Mouse (Mus musculus) embryonic facial prominence, embryonic 10.5 days (tissue): ENCODE results near the gene Scn8a. TPM values are rescaled to one million over a fixed set of nuclear protein-coding genes. Genes with fewer than 3 reads are reported as not detected.
A peak's percentile ranks its signal among the peaks of the same experiment; 100 is the strongest.
"Not testable (repeated sequence)": the region's sequence is repeated elsewhere in the genome, so short reads cannot be mapped to it uniquely, and the experiment has no call there.

Source experiments
- DNase-seq: peaks from one replicate; pipeline ENCODE4 v3.0.0-alpha.2; 2017; ENCODE audit warnings: low spot score
- H3K27ac ChIP-seq: fragments of 300-500 bp; sonication (generic); replicated peaks from 2 replicates; pipeline ENCODE4 v1.5.1; 2016; ENCODE audit warnings: mild to moderate bottlenecking
- H3K27me3 ChIP-seq: fragments of 300-500 bp; sonication (generic); replicated peaks from 2 replicates; pipeline ENCODE4 v1.6.1; 2016; ENCODE audit warnings: low read depth, mild to moderate bottlenecking; ENCODE audit not compliant: poor library complexity, severe bottlenecking
- H3K36me3 ChIP-seq: fragments of 300-500 bp; sonication (generic); replicated peaks from 2 replicates; pipeline ENCODE4 v1.6.1; 2016; ENCODE audit warnings: mild to moderate bottlenecking, moderate library complexity
- H3K4me1 ChIP-seq: fragments of 300-500 bp; sonication (generic); 2 replicates; pipeline ENCODE4 v1.6.1; 2016
- H3K4me3 ChIP-seq: fragments of 300-500 bp; sonication (generic); 2 replicates; pipeline ENCODE4 v1.5.1; 2016; ENCODE audit warnings: mild to moderate bottlenecking, moderate library complexity
- H3K9me3 ChIP-seq: fragments of 300-500 bp; sonication (generic); 2 replicates; pipeline ENCODE4 v1.6.1; 2016; ENCODE audit warnings: mild to moderate bottlenecking
- WGBS: fragments of 180-500 bp; shearing (Covaris S2); methylation state at CpG from one replicate; pipeline ENCODE4 v1.1.7; 2016; 5-methylcytosine and 5-hydroxymethylcytosine counted together
- polyA plus RNA-seq: library from polyadenylated mRNA; unstranded; fragments of >200 nt; fragmentation: Nextera tagmentation; extraction: Ambion mirVana; gene quantifications from 2 replicates; pipeline ENCODE4 v1.2.1, GENCODE M21; 2016

Scn8a gene
- polyA plus RNA-seq = 7.3 and 8.1 TPM in 2 replicates

- 76% methylated on average over 7 of the region's 7 CpGs for WGBS
- H3K27ac ChIP-seq = peak within 1 kb of the TSS; percentile 61
- H3K36me3 ChIP-seq = no peaks in the 10 kb centered on the region
- DNase-seq = no peak
- peaks cover 59% of the 10 kb centered on the region for H3K27me3 ChIP-seq
- peaks cover 23% of the 10 kb centered on the region for H3K4me1 ChIP-seq
- peaks cover 7% of the 10 kb centered on the region; the same call in 1 of the 2 replicates for H3K9me3 ChIP-seq
- peak within 1 kb of the TSS; percentile 84 for H3K4me3 ChIP-seq
Observed at GRCm38 (mm10) chr15:100869558-100869957, at the start of gene Scn8a. Scn8a (plus strand) TSS chr15:100869858.

GRCm38 (mm10) chr15:100821824-100822223 lies 47.8 kb upstream of the Scn8a start:
- H3K9me3 ChIP-seq = no peaks in the 10 kb centered on the region
- WGBS = 58% methylated on average over 8 of the region's 8 CpGs
- H3K36me3 ChIP-seq = peaks cover 3% of the 10 kb centered on the region; the same call in 1 of the 2 replicates
- no peak for DNase-seq
- peaks cover 15% of the 10 kb centered on the region for H3K4me1 ChIP-seq
- H3K27me3 ChIP-seq = peaks cover 38% of the 10 kb centered on the region
- no peak overlapping the region for H3K4me3 ChIP-seq
- H3K27ac ChIP-seq = no peak overlapping the region

DNA sequence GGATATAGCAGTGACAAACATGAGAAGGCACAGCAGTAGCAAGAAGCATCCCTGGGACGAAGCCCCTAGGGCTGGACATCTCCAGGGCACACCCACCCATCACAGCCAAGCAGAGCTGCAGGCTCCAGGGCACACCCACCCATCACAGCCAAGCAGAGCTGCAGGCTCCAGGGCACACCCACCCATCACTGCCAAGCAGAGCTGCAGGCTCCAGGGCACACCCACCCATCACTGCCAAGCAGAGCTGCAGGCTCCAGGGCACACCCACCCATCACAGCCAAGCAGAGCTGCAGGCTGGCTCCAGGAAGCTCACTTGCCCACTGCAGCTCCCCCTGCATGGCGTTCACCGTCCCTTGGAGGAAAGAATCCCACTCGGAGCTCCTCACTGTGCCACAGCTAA lies 47.3 kb upstream of the Scn8a start:
- H3K36me3 ChIP-seq, DNase-seq, H3K27ac ChIP-seq, H3K4me3 ChIP-seq, H3K9me3 ChIP-seq: not testable (repeated sequence)
- 76% methylated on average over 4 of the region's 4 CpGs for WGBS
- H3K27me3 ChIP-seq = peaks cover 38% of the 10 kb centered on the region
- peaks cover 15% of the 10 kb centered on the region for H3K4me1 ChIP-seq

DNA sequence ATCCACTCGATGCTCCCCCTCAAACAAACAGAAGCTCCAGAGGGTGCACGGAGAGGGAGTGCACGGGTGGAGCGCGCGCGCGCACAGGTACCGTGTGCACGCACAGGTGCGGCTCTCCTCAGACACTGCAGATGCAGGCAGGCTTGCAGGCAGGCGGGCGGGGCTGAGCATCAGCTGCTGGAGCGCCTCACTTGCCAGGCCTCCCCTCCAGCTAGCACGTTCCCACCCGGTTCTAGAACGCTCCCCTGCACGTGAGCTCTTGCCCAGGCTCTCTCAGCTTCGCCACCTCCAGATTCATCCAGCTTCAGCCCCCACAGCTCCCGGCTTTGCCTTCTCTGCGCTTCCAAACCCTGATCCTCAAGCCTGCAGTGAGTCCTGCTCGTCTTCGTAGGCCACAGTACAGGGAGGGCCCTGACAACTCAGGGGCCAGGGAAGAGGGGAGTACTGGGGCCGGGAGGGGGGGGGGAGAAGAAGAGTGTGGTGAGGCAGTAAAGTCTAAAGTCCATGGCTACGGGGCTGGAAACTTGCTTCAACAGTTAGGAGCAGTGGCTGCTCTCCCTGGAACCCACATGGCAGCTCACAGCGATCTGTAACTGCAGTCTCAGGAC lies 44.3 kb upstream of the Scn8a start:
- Histone ChIP-seq H3K27me3 (peaks cover 38% of the 10 kb centered on the region), H3K27ac (no peak overlapping the region), H3K36me3 (no peaks in the 10 kb centered on the region), H3K4me3 (peak overlapping the region; percentile 43), H3K9me3 (no peaks in the 10 kb centered on the region), H3K4me1 (peaks cover 15% of the 10 kb centered on the region)
- DNase-seq = peak; percentile 32
- WGBS = 15% methylated on average over 26 of the region's 26 CpGs

GRCm38 (mm10) chr15:100826076-100826475 lies 43.6 kb upstream of the Scn8a start:
- DNase-seq = no peak
- no peaks in the 10 kb centered on the region for H3K36me3 ChIP-seq
- H3K4me1 ChIP-seq = peaks cover 15% of the 10 kb centered on the region
- no peak overlapping the region for H3K4me3 ChIP-seq
- WGBS = 87% methylated on average over 8 of the region's 8 CpGs
- H3K27ac ChIP-seq = no peak overlapping the region
- H3K9me3 ChIP-seq = 0 out of 2 replicates have a peak, but pooled peaks cover 3% of the 10 kb centered on the region
- peaks cover 38% of the 10 kb centered on the region for H3K27me3 ChIP-seq

DNA sequence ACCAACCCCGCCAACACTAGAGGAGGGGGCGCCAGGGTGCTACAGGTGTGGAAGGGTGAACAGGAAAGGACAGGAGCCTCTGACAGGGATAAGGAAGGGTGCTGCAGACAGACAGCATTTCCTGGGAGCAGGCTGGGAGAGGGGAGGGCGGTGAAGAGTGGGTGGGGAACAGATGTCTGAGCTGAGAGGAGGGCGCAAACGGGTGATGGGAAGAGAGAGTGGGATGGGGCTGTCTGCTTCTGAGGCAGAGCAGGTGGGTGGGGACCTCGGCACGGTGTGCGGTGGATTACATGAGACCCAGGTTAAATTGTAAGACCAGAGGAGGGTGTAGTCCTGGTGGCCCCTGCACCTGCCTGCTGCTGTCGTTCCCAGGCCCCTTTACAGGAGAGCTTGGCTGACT lies 39.9 kb upstream of the Scn8a start:
- peaks cover 16% of the 10 kb centered on the region for H3K4me1 ChIP-seq
- H3K9me3 ChIP-seq = 0 out of 2 replicates have a peak, but pooled peaks cover 3% of the 10 kb centered on the region
- no peak overlapping the region for H3K27ac ChIP-seq
- no peaks in the 10 kb centered on the region for H3K36me3 ChIP-seq
- 84% methylated on average over 9 of the region's 9 CpGs for WGBS
- peaks cover 30% of the 10 kb centered on the region for H3K27me3 ChIP-seq
- no peak overlapping the region for H3K4me3 ChIP-seq
- DNase-seq = no peak

DNA sequence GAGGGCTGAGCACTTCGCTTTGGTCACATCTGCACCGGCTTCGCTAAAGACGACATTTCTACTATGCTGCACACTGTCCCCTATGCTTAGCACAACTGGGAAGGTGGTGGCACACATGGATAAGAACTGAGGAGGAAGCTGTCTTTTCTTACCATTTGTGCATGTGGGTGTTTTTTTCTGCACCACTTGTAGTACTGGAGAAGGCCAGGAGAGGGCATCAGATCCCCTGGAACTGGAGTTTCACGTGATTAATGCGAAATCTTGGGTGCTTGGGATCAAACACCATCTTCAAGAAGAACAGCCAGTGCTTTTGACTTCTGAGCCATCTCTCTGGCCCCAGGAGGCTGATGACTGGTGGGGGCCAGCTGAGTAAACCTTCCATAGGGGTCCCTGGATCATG lies 39.0 kb upstream of the Scn8a start:
- 57% methylated on average over 6 of the region's 6 CpGs for WGBS
- peak; percentile 38 for DNase-seq
- Histone ChIP-seq H3K4me3 (no peak overlapping the region), H3K27ac (no peak overlapping the region), H3K36me3 (no peaks in the 10 kb centered on the region), H3K27me3 (peaks cover 20% of the 10 kb centered on the region), H3K4me1 (peaks cover 7% of the 10 kb centered on the region; the same call in 1 of the 2 replicates), H3K9me3 (0 out of 2 replicates have a peak, but pooled peaks cover 3% of the 10 kb centered on the region)

- 85% methylated on average over 8 of the region's 8 CpGs for WGBS
Observed at GRCm38 (mm10) chr15:100832144-100832543, 37.5 kb upstream of the Scn8a start.

DNA sequence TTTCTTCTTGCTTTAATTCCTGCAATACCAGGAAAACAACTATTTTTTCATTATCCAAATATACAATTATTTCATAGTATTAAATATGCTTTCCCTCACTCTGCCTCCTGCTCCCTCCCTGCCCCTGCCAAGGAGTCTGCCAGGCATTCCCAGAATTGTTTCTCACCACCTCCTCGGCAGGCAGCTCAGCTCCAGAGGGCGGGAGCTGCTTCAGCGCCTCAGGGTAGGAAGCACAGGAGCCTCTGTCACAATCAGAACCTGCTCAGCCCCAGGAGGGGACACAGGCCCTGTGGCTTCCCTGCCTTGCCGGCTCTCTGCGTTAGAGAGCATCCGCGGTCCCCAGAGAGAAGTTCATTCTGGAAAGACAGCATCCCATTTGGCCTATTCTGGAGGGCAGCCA lies 36.9 kb upstream of the Scn8a start:
- H3K9me3 ChIP-seq = 0 out of 2 replicates have a peak, but pooled peaks cover 6% of the 10 kb centered on the region
- WGBS = 15% methylated on average over 7 of the region's 7 CpGs
- no peak overlapping the region for H3K27ac ChIP-seq
- peaks cover 13% of the 10 kb centered on the region; the same call in 1 of the 2 replicates for H3K27me3 ChIP-seq
- DNase-seq = no peak
- H3K4me1 ChIP-seq = peaks cover 7% of the 10 kb centered on the region; the same call in 1 of the 2 replicates
- H3K4me3 ChIP-seq = no peak overlapping the region
- H3K36me3 ChIP-seq = no peaks in the 10 kb centered on the region

More at GRCm38 (mm10) chr15:100832144-100832543, 37.5 kb upstream of the Scn8a start:
- Histone ChIP-seq H3K9me3 (0 out of 2 replicates have a peak, but pooled peaks cover 3% of the 10 kb centered on the region), H3K4me1 (peaks cover 7% of the 10 kb centered on the region; the same call in 1 of the 2 replicates), H3K36me3 (no peaks in the 10 kb centered on the region), H3K4me3 (no peak overlapping the region), H3K27ac (no peak overlapping the region), H3K27me3 (peaks cover 13% of the 10 kb centered on the region; the same call in 1 of the 2 replicates)
- DNase-seq = no peak

DNA sequence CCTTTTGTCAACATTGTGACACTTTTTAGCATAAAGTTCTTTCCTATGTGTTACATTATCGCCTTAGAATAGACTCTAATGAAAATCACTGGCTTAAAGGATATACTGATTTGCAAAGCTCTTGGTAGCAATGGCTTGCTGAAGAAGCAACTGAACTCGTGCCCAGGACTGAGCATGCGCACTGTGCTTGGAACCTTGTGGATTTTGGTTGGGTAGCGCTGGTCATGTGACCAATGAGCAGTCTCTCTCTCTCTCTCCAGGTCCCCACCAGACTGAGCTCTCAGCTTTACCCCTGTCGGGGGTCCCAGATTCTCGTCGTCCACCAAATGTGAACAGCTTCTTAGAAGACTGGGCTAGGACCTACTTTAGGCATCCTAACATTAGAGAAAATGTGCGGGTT lies 32.9 kb upstream of the Scn8a start:
- H3K9me3 ChIP-seq = 0 out of 2 replicates have a peak, but pooled peaks cover 12% of the 10 kb centered on the region
- WGBS = 88% methylated on average over 8 of the region's 8 CpGs
- DNase-seq = no peak

GRCm38 (mm10) chr15:100838607-100839207 lies 31.0 kb upstream of the Scn8a start:
- Histone ChIP-seq H3K4me1 (peaks cover 9% of the 10 kb centered on the region; the same call in 1 of the 2 replicates), H3K9me3 (0 out of 2 replicates have a peak, but pooled peaks cover 12% of the 10 kb centered on the region), H3K4me3 (no peak overlapping the region), H3K27ac (no peak overlapping the region; the same call in 1 of the 2 replicates), H3K36me3 (no peaks in the 10 kb centered on the region), H3K27me3 (no peaks in the 10 kb centered on the region)
- DNase-seq = peak; percentile 77
- WGBS = 40% methylated on average over 12 of the region's 12 CpGs

More for the DNA sequence above, 32.9 kb upstream of the Scn8a start:
- H3K4me3 ChIP-seq = no peak overlapping the region
- no peak overlapping the region for H3K27ac ChIP-seq
- H3K4me1 ChIP-seq = peaks cover 16% of the 10 kb centered on the region
- no peaks in the 10 kb centered on the region for H3K36me3 ChIP-seq
- peaks cover 13% of the 10 kb centered on the region; the same call in 1 of the 2 replicates for H3K27me3 ChIP-seq

GRCm38 (mm10) chr15:100844336-100844735 lies 25.3 kb upstream of the Scn8a start:
- Histone ChIP-seq H3K27me3 (no peaks in the 10 kb centered on the region), H3K4me3 (no peak overlapping the region), H3K4me1 (peaks cover 21% of the 10 kb centered on the region), H3K9me3 (peaks cover 7% of the 10 kb centered on the region), H3K27ac (peak overlapping the region; percentile 71), H3K36me3 (no peaks in the 10 kb centered on the region)
- DNase-seq = no peak
- WGBS = 84% methylated on average over 7 of the region's 7 CpGs
